Mouse (Mus musculus) liver (tissue): Measurements from ENCODE around the gene Btbd11.

Experiments
- DNase-seq: peaks from one replicate; pipeline ENCODE4 v3.0.0-alpha.2; 2020; ENCODE audit warnings: mixed read lengths

Btbd11 gene

DNA sequence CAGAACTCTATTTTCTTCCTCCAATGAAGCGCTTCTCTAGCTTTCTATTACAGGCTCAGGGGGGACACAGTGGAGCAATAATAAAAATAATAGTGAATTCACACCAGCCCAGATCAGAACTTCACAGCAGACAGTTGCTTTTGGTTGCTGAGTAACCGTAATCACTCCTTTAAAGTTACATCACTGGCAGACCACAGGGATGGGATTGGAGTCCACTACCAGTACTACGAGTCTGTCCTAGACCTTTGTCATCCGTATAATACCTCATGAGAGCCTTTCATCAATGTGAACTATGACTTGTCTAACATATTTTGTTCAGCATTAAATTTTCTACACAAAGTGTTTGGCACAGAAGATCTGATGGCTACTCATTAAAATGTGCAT lies 35.0 kb downstream of the Btbd11 start:
- no peak for DNase-seq

DNA sequence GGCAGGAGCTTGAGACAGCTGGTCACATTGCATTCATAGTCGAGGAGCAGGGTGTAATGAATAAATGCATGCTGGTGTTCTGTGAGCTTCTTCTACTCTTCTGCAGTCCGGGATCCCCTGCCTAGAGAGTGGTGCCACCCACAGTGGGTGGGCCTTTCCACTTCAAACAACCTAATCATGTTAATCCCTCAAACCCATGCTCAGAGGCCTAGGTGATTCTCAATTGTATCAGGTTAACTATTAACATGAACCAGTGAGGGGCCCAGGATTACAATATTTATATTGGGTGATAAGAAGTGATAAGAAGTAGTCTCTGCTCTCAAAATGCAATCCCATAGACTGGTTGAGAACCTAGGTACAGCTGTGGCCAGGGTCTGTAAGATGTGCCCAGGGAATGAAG lies 39.1 kb downstream of the Btbd11 start:
- DNase-seq = no peak

DNA sequence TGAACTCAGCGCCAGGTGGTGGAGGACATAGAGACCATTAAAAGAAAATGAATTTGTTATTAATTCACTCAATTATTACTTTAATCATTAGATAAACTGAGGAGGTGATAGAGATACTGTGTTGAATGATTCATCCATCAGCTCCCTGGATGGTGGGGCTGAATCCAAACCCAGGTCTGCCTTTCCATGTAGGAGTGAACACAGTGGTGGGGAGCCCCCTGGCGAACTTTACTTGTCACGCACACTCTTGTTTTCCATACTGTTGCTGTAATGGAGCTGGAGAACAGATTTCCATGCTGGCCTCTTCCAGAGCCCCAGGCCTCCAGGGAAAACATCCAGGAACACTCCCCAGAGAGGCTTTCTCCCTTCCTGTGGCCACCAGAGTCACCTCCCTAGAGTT lies 50.6 kb downstream of the Btbd11 start:
- DNase-seq = no peak

DNA sequence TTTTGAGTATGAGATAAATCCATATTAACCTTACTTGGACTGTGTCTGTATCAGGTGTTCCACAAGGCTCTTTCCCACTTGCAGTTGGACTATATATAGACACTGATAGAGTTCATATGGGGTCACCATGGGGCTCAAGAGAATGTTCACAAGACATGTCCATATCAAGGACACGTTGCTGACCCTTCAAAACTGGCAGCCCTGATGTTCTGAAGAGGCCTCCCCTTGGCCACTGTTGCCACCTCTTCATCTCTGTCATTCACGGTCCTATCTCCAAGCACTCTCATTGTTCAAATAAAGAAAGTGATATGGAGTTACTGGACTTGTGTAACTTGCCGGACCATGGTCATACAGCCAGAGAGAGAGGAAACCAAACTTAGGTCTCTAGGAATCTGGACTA lies 56.8 kb downstream of the Btbd11 start:
- no peak for DNase-seq

DNA sequence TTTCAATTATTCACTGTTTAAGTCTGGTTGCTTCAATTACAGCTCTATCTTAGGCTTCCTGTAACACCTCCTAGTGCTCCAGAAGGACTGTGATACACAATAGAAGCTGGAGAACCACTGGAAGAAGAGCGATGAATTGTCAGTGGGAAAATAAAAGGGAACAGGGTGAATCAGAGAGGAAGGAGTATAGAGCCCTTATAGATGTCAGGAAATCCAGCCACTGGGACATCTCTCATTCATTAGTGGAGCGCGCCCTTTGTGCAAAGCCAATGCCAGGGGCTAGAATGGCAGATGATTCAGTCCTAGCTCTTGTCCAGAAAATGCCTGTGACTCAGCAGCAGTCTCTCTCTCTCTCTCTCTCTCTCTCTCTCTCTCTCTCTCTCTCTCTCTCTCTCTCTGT lies 59.3 kb downstream of the Btbd11 start:
- no peak for DNase-seq

GRCm38 (mm10) chr10:85446700-85447099 lies 60.1 kb downstream of the Btbd11 start:
- DNase-seq = no peak

DNA sequence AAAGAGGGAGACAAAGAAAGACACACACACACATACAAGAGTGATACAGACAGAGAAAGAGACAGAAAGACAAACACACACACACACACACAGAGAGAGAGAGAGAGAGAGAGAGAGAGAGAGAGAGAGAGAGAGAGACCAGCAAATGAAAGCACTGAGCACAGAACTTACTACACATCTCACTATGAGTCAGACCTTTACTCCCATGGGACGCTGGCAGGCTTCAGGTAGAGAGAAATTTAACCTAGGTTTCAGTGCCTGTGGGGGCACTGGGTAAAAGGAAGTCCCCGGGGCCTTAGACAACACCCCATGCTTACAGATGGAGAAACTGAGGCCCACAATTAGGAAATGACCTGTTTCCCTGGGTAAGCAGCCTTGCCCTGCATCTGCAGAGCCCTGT lies 61.3 kb downstream of the Btbd11 start:
- DNase-seq = no peak

DNA sequence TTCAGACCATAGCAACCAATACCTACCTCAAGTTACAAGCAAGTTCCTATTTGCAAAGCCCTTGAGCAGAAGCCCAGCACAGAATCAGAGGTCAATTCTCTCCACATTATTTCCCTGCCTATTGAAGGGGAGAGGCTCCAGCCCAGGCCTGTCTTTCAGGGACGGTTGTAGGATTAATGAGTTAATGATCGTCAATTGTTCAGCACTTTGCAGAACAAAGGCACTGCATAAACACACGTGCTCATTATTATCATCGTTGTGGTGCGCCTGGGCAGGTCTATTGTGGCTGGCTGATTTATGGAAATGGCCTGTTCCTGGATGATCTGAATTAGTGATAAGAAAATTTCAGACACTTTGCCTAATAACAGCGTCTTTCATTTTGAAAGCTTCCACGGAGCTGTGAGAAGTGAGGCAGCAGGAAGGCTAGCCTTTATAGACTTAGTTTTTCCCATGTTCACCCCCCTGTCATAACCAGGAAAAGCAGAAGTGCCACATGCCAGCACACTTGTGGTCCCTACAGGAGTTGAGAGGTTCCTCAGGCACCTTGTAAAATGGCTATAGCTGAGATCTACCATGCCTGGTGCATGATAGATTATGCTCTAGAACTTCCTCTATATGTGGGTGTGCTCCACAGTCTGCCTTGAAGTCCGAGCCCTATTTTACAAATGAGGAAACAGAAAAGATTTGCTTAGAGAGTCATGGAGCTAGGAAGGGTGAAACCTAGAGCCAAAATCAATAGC lies 65.2 kb downstream of the Btbd11 start:
- no peak for DNase-seq

DNA sequence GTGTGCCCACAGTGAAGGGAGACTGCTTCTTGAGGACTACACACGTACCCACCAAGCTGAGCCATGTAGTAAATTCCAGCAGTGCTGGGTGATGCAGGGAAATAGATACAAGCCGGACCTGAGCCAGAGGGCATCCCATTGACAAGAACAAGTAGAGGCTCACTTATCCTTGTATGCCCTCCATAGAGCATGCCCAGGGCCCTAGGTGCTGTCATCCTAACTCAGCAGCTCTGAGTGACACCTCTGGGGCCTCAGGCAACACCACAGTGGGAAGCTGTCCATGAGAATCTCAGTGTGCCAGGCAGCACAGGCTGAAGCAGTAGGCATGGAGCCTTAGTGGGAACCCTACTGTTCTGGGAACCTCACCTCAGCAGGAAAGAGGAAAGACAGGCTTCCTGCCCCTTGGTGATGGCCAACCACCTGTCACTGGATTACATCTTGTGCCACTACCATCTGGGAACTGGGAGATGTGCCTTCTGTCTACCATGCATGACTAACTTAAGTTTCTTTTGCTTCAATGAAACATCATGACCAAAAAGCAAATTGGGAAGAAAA lies 66.7 kb downstream of the Btbd11 start:
- DNase-seq = no peak

GRCm38 (mm10) chr10:85455985-85456384 lies 69.4 kb downstream of the Btbd11 start:
- no peak for DNase-seq

DNA sequence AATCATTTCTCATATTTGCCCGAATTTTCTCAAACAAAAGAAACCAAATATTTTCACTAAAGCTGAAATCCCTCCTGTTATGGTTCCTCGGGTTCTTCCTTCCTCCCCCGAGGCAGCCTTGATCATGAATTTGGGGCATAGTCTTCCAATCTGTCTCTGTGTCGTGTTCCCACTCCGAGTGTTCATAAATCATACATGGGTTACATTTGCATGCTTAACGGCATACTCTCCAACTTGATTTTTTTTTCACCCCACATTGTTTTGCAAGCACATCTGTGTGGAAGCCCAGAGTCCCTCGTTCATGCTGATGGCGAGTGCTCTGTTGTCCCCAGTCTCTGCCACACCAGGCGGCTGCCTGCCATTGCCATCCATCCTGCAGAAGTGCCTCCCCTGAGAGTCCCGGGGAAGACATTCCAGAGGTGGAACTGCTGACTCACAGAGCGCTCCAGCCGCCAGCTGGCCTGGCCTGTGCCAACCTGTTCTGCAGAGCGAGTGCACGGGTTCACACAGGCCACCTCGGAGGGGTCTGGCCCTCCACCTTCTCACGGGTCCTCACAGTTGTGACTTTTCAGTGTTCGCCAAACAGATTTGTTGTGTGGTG lies 72.2 kb downstream of the Btbd11 start:
- DNase-seq = peak; percentile 8

- no peak for DNase-seq
These were observed 74.1 kb downstream of the Btbd11 start for GRCm38 (mm10) chr10:85460736-85461135.

GRCm38 (mm10) chr10:85464152-85464551 lies 77.5 kb downstream of the Btbd11 start:
- DNase-seq = no peak

GRCm38 (mm10) chr10:85465516-85466408 lies 79.1 kb downstream of the Btbd11 start:
- no peak for DNase-seq

DNA sequence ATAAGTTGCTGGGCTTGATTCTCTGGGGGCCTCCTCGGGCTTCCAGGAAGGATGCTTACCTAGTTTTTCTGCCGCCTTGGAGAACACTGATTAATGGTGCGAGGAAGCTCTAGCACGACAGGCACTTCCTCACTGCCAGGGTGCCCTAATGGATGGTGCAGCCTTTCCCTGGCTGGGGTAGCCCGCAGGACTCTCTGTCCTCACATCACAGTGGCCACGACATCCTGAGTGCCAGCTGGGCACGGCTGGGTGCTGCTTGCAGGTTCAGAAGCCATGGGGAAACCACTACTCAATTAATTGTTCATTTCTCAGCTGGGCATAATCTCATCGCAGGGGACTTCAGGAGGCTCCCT lies 79.8 kb downstream of the Btbd11 start:
- DNase-seq = no peak

GRCm38 (mm10) chr10:85467393-85467792 lies 80.8 kb downstream of the Btbd11 start:
- no peak for DNase-seq

- no peak for DNase-seq
These were observed 81.9 kb downstream of the Btbd11 start for GRCm38 (mm10) chr10:85468527-85468926.

DNA sequence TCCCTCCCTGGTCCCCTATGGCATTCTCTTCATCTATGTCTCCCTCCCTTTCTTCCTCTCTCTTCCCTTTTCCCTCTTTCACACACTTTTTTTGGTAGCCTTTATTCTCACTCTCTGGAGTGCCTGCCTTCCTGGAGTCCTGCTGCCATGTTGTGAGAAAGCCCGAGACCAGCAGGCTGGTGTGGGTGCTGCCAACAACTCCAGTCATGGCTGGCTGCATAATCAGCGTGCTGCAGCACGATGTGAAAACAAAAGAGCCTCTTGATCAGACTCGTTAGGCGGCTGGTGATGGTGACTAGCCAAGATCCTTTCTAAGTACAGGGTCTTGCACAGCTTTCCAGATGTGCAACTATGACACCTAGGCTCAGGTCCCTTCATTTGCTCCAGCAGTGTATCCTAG lies 82.7 kb downstream of the Btbd11 start:
- no peak for DNase-seq

GRCm38 (mm10) chr10:85473265-85473664 lies 86.7 kb downstream of the Btbd11 start:
- no peak for DNase-seq

DNA sequence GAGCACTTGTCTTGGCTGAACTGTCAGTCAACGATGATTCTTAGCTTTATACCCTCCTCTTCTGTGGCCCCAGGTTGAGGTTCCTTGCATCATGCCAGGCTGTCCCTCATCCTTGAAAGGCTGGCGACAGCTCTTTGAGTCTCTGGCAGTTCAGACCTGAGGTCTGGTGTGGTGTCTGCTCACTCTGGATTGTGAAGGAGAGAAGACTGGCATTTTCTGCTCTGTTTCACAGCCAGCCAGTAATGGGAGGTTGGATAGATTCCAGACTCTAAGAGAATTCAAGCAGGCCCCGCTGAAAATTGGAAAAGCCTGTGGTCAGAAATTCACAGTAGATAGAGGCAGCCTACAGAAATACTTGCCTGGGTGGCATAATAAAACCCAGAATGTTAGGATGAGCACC lies 87.3 kb downstream of the Btbd11 start:
- no peak for DNase-seq

- DNase-seq = no peak
These were observed 89.2 kb downstream of the Btbd11 start for GRCm38 (mm10) chr10:85475642-85476345.

GRCm38 (mm10) chr10:85479959-85480625 lies 93.5 kb downstream of the Btbd11 start:
- DNase-seq = no peak
